Mouse (Mus musculus): ENCODE results near the gene Epn1. TPM values are rescaled to one million over a fixed set of nuclear protein-coding genes. Genes with fewer than 3 reads are reported as not detected.
A peak's percentile ranks its signal among the peaks of the same experiment; 100 is the strongest.

Gene Epn1
- polyA plus RNA-seq, 1 experiment from 2014 or later = 46.3 TPM

- no peak overlapping the region for H3K9ac ChIP-seq (replicated peaks; ENCODE audit: low read length)
- DNase-seq (ENCODE audit: low spot score) = no peak
- peaks cover 7% of the 10 kb centered on the region for H3K36me3 ChIP-seq (replicated peaks; ENCODE audit: control insufficient read depth, insufficient read depth, low read depth, low read length)
- H3K27ac ChIP-seq (replicated peaks; ENCODE audit: low read depth, low read length) = no peak overlapping the region
- no peak overlapping the region for H3K4me2 ChIP-seq (ENCODE audit: low read depth, low read length)
- no peak overlapping the region for H3K4me3 ChIP-seq (ENCODE audit: low read depth, low read length)
- H3K9me3 ChIP-seq (replicated peaks; ENCODE audit: control insufficient read depth, low read length) = no peaks in the 10 kb centered on the region
- WGBS = 94% methylated on average over 15 of the region's 15 CpGs
- no peaks in the 10 kb centered on the region for H3K4me1 ChIP-seq (ENCODE audit: control insufficient read depth, insufficient read depth, low read length)
- no peak for ATAC-seq (replicated peaks; ENCODE audit: insufficient number of reproducible peaks, low FRiP score, low TSS enrichment, low read depth)
- H3K27me3 ChIP-seq (ENCODE audit: control insufficient read depth, insufficient read depth, low read length) = no peaks in the 10 kb centered on the region
These were observed 9.8 kb downstream of the Epn1 start for GRCm38 (mm10) chr7:5089853-5090252.

DNA sequence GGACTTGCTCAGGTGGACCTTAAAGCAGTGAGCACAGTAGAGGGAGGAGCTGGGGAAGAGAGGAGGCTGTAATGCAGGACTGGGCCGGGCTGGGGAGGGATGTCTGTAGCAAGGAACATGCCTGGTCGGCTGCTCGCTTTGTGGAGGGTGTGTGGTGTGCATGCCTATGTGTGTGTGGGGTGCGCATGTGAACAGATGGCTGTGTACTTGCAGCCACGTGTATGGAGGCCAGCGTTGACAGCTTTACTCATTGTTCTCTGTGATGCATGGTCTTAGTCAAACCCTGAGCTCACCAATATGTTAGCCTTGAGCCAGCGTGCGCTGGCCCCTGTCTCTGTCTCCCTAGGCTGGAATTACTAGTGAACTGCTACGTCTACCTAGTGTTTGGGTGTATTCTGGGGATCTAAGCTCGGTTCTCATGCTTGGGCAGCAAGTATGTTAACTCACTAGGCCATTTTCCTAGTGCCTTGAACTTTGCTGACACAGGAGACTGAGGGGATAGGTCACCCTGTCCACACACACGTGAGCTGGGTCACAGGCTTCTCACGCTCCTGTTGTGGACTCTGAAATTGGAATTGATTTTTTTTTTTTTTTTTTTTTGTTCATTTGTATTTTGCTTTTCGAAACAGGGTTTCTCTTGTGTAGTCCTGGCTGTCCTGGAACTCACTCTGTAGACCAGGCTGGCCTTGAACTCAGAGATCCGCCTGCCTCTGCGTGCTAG, 11.1 kb downstream of the Epn1 start:
- Histone ChIP-seq H3K9me3 (replicated peaks; ENCODE audit: control insufficient read depth, low read length) (no peaks in the 10 kb centered on the region), H3K9ac (replicated peaks; ENCODE audit: low read length) (no peak overlapping the region), H3K4me1 (ENCODE audit: control insufficient read depth, insufficient read depth, low read length) (no peaks in the 10 kb centered on the region), H3K27me3 (ENCODE audit: control insufficient read depth, insufficient read depth, low read length) (no peaks in the 10 kb centered on the region), H3K36me3 (replicated peaks; ENCODE audit: control insufficient read depth, insufficient read depth, low read depth, low read length) (peaks cover 9% of the 10 kb centered on the region; the same call in 1 of the 2 replicates), H3K4me2 (ENCODE audit: low read depth, low read length) (no peak overlapping the region), H3K27ac (replicated peaks; ENCODE audit: low read depth, low read length) (no peak overlapping the region), H3K4me3 (ENCODE audit: low read depth, low read length) (no peak overlapping the region)
- ATAC-seq (replicated peaks; ENCODE audit: insufficient number of reproducible peaks, low FRiP score, low TSS enrichment, low read depth) (no peak), DNase-seq (ENCODE audit: low spot score) (no peak)
- WGBS = 92% methylated on average over 15 of the region's 15 CpGs

- ATAC-seq (replicated peaks; ENCODE audit: insufficient number of reproducible peaks, low FRiP score, low TSS enrichment, low read depth) = no peak
- H3K27ac ChIP-seq (replicated peaks; ENCODE audit: low read depth, low read length) = no peak overlapping the region
These were observed 12.3 kb downstream of the Epn1 start for GRCm38 (mm10) chr7:5092381-5092780.

DNA sequence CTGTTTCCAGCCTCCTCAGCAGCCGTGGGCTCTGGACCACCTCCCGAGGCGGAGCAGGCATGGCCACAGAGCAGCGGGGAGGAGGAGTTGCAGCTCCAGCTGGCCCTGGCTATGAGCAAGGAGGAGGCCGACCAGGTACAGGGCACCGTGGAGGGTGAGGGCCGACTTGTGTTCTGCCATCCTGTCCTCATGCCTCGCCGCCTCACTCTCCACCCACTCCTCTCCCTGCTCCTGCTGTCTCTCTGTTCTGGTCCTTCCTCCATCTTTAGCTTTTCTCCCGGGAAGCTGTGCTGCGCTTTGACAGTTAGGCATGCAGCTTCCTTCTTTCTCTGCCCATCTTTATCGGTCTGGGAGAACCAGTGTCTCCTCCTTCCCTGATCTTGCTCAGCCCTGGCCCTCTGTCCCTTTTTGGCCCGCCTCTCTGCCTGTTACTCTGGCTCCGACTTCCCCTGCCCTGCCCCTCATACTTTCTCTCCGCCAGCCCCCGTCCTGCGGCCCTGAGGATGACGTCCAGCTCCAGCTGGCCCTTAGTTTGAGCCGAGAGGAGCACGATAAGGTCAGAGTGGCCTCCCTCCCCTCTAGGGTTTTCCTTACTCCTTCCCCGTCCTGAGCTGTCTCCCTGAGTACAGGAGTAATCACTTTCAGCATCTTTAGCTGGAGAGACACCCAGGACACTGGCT, 12.9 kb downstream of the Epn1 start:
- no peak overlapping the region for H3K9ac ChIP-seq (replicated peaks; ENCODE audit: low read length)
- H3K4me1 ChIP-seq (ENCODE audit: control insufficient read depth, insufficient read depth, low read length) = no peaks in the 10 kb centered on the region
- peaks cover 9% of the 10 kb centered on the region; the same call in 1 of the 2 replicates for H3K36me3 ChIP-seq (replicated peaks; ENCODE audit: control insufficient read depth, insufficient read depth, low read depth, low read length)
- no peak overlapping the region for H3K4me3 ChIP-seq (ENCODE audit: low read depth, low read length)
- WGBS = 86% methylated on average over 21 of the region's 21 CpGs
- DNase-seq (ENCODE audit: low spot score) (no peak), ATAC-seq (replicated peaks; ENCODE audit: insufficient number of reproducible peaks, low FRiP score, low TSS enrichment, low read depth) (no peak)
- no peaks in the 10 kb centered on the region for H3K9me3 ChIP-seq (replicated peaks; ENCODE audit: control insufficient read depth, low read length)
- no peak overlapping the region for H3K27ac ChIP-seq (replicated peaks; ENCODE audit: low read depth, low read length)
- H3K27me3 ChIP-seq (ENCODE audit: control insufficient read depth, insufficient read depth, low read length) = no peaks in the 10 kb centered on the region
- H3K4me2 ChIP-seq (ENCODE audit: low read depth, low read length) = no peak overlapping the region

More at GRCm38 (mm10) chr7:5092381-5092780, 12.3 kb downstream of the Epn1 start:
- no peak overlapping the region for H3K4me3 ChIP-seq (ENCODE audit: low read depth, low read length)
- no peak overlapping the region for H3K9ac ChIP-seq (replicated peaks; ENCODE audit: low read length)
- no peaks in the 10 kb centered on the region for H3K4me1 ChIP-seq (ENCODE audit: control insufficient read depth, insufficient read depth, low read length)
- no peak overlapping the region for H3K4me2 ChIP-seq (ENCODE audit: low read depth, low read length)
- H3K36me3 ChIP-seq (replicated peaks; ENCODE audit: control insufficient read depth, insufficient read depth, low read depth, low read length) = peaks cover 9% of the 10 kb centered on the region; the same call in 1 of the 2 replicates
- H3K27me3 ChIP-seq (ENCODE audit: control insufficient read depth, insufficient read depth, low read length) = no peaks in the 10 kb centered on the region
- H3K9me3 ChIP-seq (replicated peaks; ENCODE audit: control insufficient read depth, low read length) = no peaks in the 10 kb centered on the region
- DNase-seq (ENCODE audit: low spot score) = no peak
- whole genome bisulfite sequencing = 80% methylated on average over 6 of the region's 6 CpGs

DNA sequence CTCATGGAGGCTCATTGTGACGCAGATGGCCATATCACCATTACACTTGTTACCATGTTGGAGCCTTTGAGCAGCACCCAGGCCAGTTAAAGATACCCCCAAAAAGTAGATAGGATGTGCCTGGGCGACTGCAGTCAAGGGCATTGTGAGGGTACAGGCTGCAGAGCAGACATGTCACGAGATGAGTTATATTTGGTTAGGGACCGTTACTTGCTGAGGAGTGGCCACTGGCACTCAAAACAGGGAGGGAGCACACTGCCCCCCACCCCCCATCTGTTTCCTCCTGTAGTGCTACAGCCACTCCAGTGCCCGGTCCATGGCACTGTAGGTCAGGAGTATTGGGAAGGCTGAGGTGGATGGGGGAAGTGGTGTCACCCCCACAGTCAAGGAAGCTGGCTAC, 18.7 kb downstream of the Epn1 start:
- H3K36me3 ChIP-seq (replicated peaks; ENCODE audit: control insufficient read depth, insufficient read depth, low read depth, low read length) = peaks cover 3% of the 10 kb centered on the region; the same call in 1 of the 2 replicates
- WGBS = 92% methylated on average over 5 of the region's 5 CpGs

DNA sequence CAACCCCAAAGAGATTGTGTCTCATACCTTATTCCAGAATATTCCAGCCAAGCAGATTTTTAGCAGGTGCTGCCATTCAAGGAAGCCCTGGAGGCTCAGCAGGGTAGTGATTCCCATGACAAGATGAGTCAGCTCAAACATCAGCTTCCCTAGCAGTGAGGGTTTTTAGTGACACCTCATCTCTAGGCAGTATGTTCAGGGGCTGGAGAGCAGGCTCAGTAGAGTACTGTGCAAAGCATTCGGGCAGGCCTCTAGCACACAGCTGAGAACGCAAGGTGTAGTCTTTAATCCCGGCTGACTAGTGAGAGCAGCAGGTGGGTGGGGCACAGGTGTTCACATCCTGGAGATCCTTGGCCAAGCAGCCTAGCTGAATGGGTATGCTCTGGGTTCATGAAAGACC, 19.8 kb downstream of the Epn1 start:
- H3K9ac ChIP-seq (replicated peaks; ENCODE audit: low read length) = no peak overlapping the region
- H3K9me3 ChIP-seq (replicated peaks; ENCODE audit: control insufficient read depth, low read length) = no peaks in the 10 kb centered on the region
- DNase-seq (ENCODE audit: low spot score) (no peak), ATAC-seq (replicated peaks; ENCODE audit: insufficient number of reproducible peaks, low FRiP score, low TSS enrichment, low read depth) (0 out of 2 replicates have a peak, but pooled peaks have one; percentile 46)
- H3K27ac ChIP-seq (replicated peaks; ENCODE audit: low read depth, low read length) = no peak overlapping the region
- no peaks in the 10 kb centered on the region for H3K27me3 ChIP-seq (ENCODE audit: control insufficient read depth, insufficient read depth, low read length)
- H3K4me1 ChIP-seq (ENCODE audit: control insufficient read depth, insufficient read depth, low read length) = no peaks in the 10 kb centered on the region
- peaks cover 3% of the 10 kb centered on the region; the same call in 1 of the 2 replicates for H3K36me3 ChIP-seq (replicated peaks; ENCODE audit: control insufficient read depth, insufficient read depth, low read depth, low read length)
- H3K4me3 ChIP-seq (ENCODE audit: low read depth, low read length) = no peak overlapping the region
- 84% methylated on average over 3 of the region's 3 CpGs for WGBS
- H3K4me2 ChIP-seq (ENCODE audit: low read depth, low read length) = no peak overlapping the region

More for the DNA sequence above, 18.7 kb downstream of the Epn1 start:
- Histone ChIP-seq H3K9ac (replicated peaks; ENCODE audit: low read length) (no peak overlapping the region), H3K4me1 (ENCODE audit: control insufficient read depth, insufficient read depth, low read length) (no peaks in the 10 kb centered on the region), H3K4me3 (ENCODE audit: low read depth, low read length) (no peak overlapping the region), H3K27me3 (ENCODE audit: control insufficient read depth, insufficient read depth, low read length) (no peaks in the 10 kb centered on the region), H3K27ac (replicated peaks; ENCODE audit: low read depth, low read length) (no peak overlapping the region), H3K9me3 (replicated peaks; ENCODE audit: control insufficient read depth, low read length) (no peaks in the 10 kb centered on the region), H3K4me2 (ENCODE audit: low read depth, low read length) (no peak overlapping the region)
- ATAC-seq (replicated peaks; ENCODE audit: insufficient number of reproducible peaks, low FRiP score, low TSS enrichment, low read depth) (no peak), DNase-seq (ENCODE audit: low spot score) (no peak)

GRCm38 (mm10) chr7:5101066-5101663, 21.1 kb downstream of the Epn1 start:
- Histone ChIP-seq H3K27me3 (ENCODE audit: control insufficient read depth, insufficient read depth, low read length) (no peaks in the 10 kb centered on the region), H3K4me2 (ENCODE audit: low read depth, low read length) (no peak overlapping the region), H3K4me1 (ENCODE audit: control insufficient read depth, insufficient read depth, low read length) (no peaks in the 10 kb centered on the region), H3K27ac (replicated peaks; ENCODE audit: low read depth, low read length) (no peak overlapping the region), H3K4me3 (ENCODE audit: low read depth, low read length) (no peak overlapping the region), H3K9ac (replicated peaks; ENCODE audit: low read length) (no peak overlapping the region), H3K9me3 (replicated peaks; ENCODE audit: control insufficient read depth, low read length) (no peaks in the 10 kb centered on the region), H3K36me3 (replicated peaks; ENCODE audit: control insufficient read depth, insufficient read depth, low read depth, low read length) (no peaks in the 10 kb centered on the region; the same call in 1 of the 2 replicates)
- no peak for DNase-seq (ENCODE audit: low spot score)
- ATAC-seq (replicated peaks; ENCODE audit: insufficient number of reproducible peaks, low FRiP score, low TSS enrichment, low read depth) = no peak
- WGBS = 85% methylated on average over 10 of the region's 10 CpGs

DNA sequence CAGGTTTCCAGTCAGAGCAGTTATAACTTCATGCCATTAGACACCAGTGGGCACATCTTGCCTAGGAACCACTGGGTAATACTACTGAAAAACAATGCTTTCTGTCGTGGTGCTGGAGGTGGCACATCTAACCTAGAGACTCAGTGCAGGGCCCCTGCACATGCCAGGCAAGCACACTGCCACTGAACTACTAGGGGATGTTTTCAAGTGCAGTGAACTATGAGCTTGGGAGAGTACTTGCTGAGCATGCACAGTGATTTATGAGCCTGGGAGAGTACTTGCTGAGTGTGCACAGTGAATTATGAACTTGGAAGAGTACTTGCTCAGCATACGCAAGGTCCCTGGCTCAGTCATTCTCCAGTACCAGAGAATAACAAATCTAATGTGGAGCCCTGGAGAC, 22.5 kb downstream of the Epn1 start:
- no peak for ATAC-seq (replicated peaks; ENCODE audit: insufficient number of reproducible peaks, low FRiP score, low TSS enrichment, low read depth)
- no peak for DNase-seq (ENCODE audit: low spot score)
- 83% methylated on average over 2 of the region's 2 CpGs for WGBS
- Histone ChIP-seq H3K9ac (replicated peaks; ENCODE audit: low read length) (no peak overlapping the region), H3K36me3 (replicated peaks; ENCODE audit: control insufficient read depth, insufficient read depth, low read depth, low read length) (no peaks in the 10 kb centered on the region; the same call in 1 of the 2 replicates), H3K9me3 (replicated peaks; ENCODE audit: control insufficient read depth, low read length) (no peaks in the 10 kb centered on the region), H3K4me1 (ENCODE audit: control insufficient read depth, insufficient read depth, low read length) (no peaks in the 10 kb centered on the region), H3K4me3 (ENCODE audit: low read depth, low read length) (no peak overlapping the region), H3K4me2 (ENCODE audit: low read depth, low read length) (no peak overlapping the region), H3K27ac (replicated peaks; ENCODE audit: low read depth, low read length) (no peak overlapping the region), H3K27me3 (ENCODE audit: control insufficient read depth, insufficient read depth, low read length) (no peaks in the 10 kb centered on the region)
